In genomic region chr11:94161267-94161646, GRCm38 (mm10) we compare ENCODE assay signal across 9 mouse cellular contexts. TPM values are rescaled to one million over a fixed set of nuclear protein-coding genes. Genes with fewer than 3 reads are reported as not detected.
DNase-seq lines count a peak whose midpoint lies in the region; ATAC-seq and TF ChIP-seq lines count a peak whose summit lies in the region.
"Had no signal": no experiment of that assay in that cellular context is flagged by ENCODE, and none has a peak within 500 bp of the region (broad histone marks: within the 10 kb centered on the region; RNA-seq: fewer than 3 reads in every experiment).

No protein-coding gene starts in this region.

- peak; percentile 5; the same call in 1 of the 2 replicates for TF ChIP-seq POLR2A in cerebellum, adult 2 months (IDR thresholded peaks at IDR 0.05; ENCODE audit: borderline replicate concordance, insufficient read depth, low read length)

- 10% methylated on average over 9 of the region's 9 CpGs for WGBS in cerebellum, adult 2 months
- 26% methylated on average over 8 of the region's 9 CpGs for WGBS in intestine, embryonic 15.5 days
- WGBS in liver, embryonic 11.5 days, result 22% methylated on average over 9 of the region's 9 CpGs
- 14% methylated on average over 9 of the region's 9 CpGs for WGBS in midbrain, postnatal 0 days

- peak overlapping the region; percentile 31; the same call in 1 of the 2 replicates for H3K9ac ChIP-seq in intestine, embryonic 15.5 days
- H3K9ac ChIP-seq in liver, embryonic 11.5 days (ENCODE audit: low read depth, low read length), result no peak overlapping the region
- peak overlapping the region; percentile 56 for H3K9ac ChIP-seq in midbrain, postnatal 0 days (replicated peaks; ENCODE audit: low read length, poor library complexity, severe bottlenecking)

- no peaks in the 10 kb centered on the region for H3K36me3 ChIP-seq in intestine, embryonic 15.5 days
- H3K36me3 ChIP-seq in liver, embryonic 11.5 days (ENCODE audit: control insufficient read depth, insufficient read depth, low read length), result no peaks in the 10 kb centered on the region
- no peaks in the 10 kb centered on the region for H3K36me3 ChIP-seq in midbrain, postnatal 0 days (ENCODE audit: insufficient read depth, low read length)

- H3K9me3 ChIP-seq in intestine, embryonic 15.5 days, result no peaks in the 10 kb centered on the region
- H3K9me3 ChIP-seq in liver, embryonic 11.5 days (ENCODE audit: control insufficient read depth, low read length), result no peaks in the 10 kb centered on the region
- H3K9me3 ChIP-seq in midbrain, postnatal 0 days (ENCODE audit: low read length), result no peaks in the 10 kb centered on the region

- H3K27ac ChIP-seq in cerebellum, adult 2 months (ENCODE audit: insufficient read depth, low read length), result peak overlapping the region; percentile 83
- peak overlapping the region; percentile 89 for H3K27ac ChIP-seq in intestine, embryonic 15.5 days
- 0 out of 2 replicates have a peak overlapping the region, but pooled peaks have one; percentile 21 for H3K27ac ChIP-seq in liver, embryonic 11.5 days (ENCODE audit: low read depth, low read length)
- peak overlapping the region; percentile 99 for H3K27ac ChIP-seq in midbrain, postnatal 0 days (ENCODE audit: low read depth, low read length)

- peak overlapping the region; percentile 51 for H3K4me2 ChIP-seq in intestine, embryonic 15.5 days (replicated peaks)
- H3K4me2 ChIP-seq in liver, embryonic 11.5 days, result peak overlapping the region; percentile 40
- peak overlapping the region; percentile 39; the same call in 1 of the 2 replicates for H3K4me2 ChIP-seq in midbrain, postnatal 0 days (ENCODE audit: low read depth, low read length, poor library complexity, severe bottlenecking)

- H3K4me1 ChIP-seq in cerebellum, adult 2 months (ENCODE audit: control insufficient read depth, insufficient read depth, low read length), result peaks cover 15% of the 10 kb centered on the region
- H3K4me1 ChIP-seq in intestine, embryonic 15.5 days (replicated peaks), result peaks cover 36% of the 10 kb centered on the region
- H3K4me1 ChIP-seq in liver, embryonic 11.5 days (replicated peaks; ENCODE audit: control insufficient read depth, insufficient read depth, low read length), result peaks cover 10% of the 10 kb centered on the region
- H3K4me1 ChIP-seq in midbrain, postnatal 0 days (ENCODE audit: insufficient read depth, low read length), result peaks cover 26% of the 10 kb centered on the region

- no peaks in the 10 kb centered on the region for H3K27me3 ChIP-seq in cerebellum, adult 2 months (ENCODE audit: control insufficient read depth, insufficient read depth, low read length)
- no peaks in the 10 kb centered on the region for H3K27me3 ChIP-seq in intestine, embryonic 15.5 days (replicated peaks)
- peaks cover 10% of the 10 kb centered on the region for H3K27me3 ChIP-seq in liver, embryonic 11.5 days (replicated peaks; ENCODE audit: control insufficient read depth, insufficient read depth, low read length)
- H3K27me3 ChIP-seq in midbrain, postnatal 0 days (ENCODE audit: insufficient read depth, low read length), result no peaks in the 10 kb centered on the region
- H3K27me3 ChIP-seq: Patski had no signal

- H3K4me3 ChIP-seq in cerebellum, adult 2 months (replicated peaks; ENCODE audit: insufficient read depth, low read depth, low read length), result no peak overlapping the region
- H3K4me3 ChIP-seq in intestine, embryonic 15.5 days (replicated peaks), result no peak overlapping the region
- no peak overlapping the region for H3K4me3 ChIP-seq in liver, embryonic 11.5 days (ENCODE audit: low read depth, low read length)
- no peak overlapping the region for H3K4me3 ChIP-seq in midbrain, postnatal 0 days (ENCODE audit: low read depth, low read length)

- TF ChIP-seq CTCF in cerebellum, adult 2 months (IDR thresholded peaks at IDR 0.05; ENCODE audit: borderline replicate concordance, insufficient read depth, low read depth, low read length), result no peak
- no peak for TF ChIP-seq CTCF in midbrain, postnatal 0 days (IDR thresholded peaks at IDR 0.05)

- peak; percentile 85 for ATAC-seq in granulocyte monocyte progenitor cell, adult 5-6 weeks (replicated peaks; ENCODE audit: poor library complexity, severe bottlenecking)
- ATAC-seq in intestine, embryonic 15.5 days, result peak; percentile 78
- ATAC-seq in liver, embryonic 11.5 days (replicated peaks; ENCODE audit: low FRiP score), result peak; percentile 30; the same call in 1 of the 2 replicates
- 0 out of 2 replicates have a peak, but pooled peaks have one; percentile 7 for ATAC-seq in midbrain, postnatal 0 days (ENCODE audit: low FRiP score)
- ATAC-seq in erythroid progenitor cell, adult 5-6 weeks (replicated peaks; ENCODE audit: low FRiP score, poor library complexity, severe bottlenecking), result no peak

- DNase-seq in left cerebral cortex, adult 18-20 months (ENCODE audit: low spot score in 2 of 2), result peak; percentile 26
- DNase-seq in left cerebral cortex, adult 9 months (ENCODE audit: low spot score in 2 of 2), result no peak
- DNase-seq in cerebellum, adult 2 months, result peak; percentile 65 to 74
- no peak for DNase-seq in liver, embryonic 11.5 days (ENCODE audit: low spot score)
- peak; percentile 64 for DNase-seq in midbrain, postnatal 0 days (ENCODE audit: low spot score)

RNA-seq across cellular contexts. Expression of gene Tob1, which starts 50.0 kb away (rescaled TPM):
- 10 to 100 TPM; 40.6 to 42.1 TPM for total RNA-seq in left cerebral cortex, adult 18-20 months (2021)
- polyA plus RNA-seq in cerebellum, adult 2 months (2012; rRNA removed), result 55.9 and 56.0 TPM in 2 replicates
- total RNA-seq in granulocyte monocyte progenitor cell, adult 5-6 weeks (2014; fragmentation: Nextera tagmentation), result 2.9 and 4.5 TPM in 2 replicates
- total RNA-seq in granulocyte monocyte progenitor cell, adult 5-6 weeks (2017), result 1.1 and 4.9 TPM in 2 replicates
- polyA plus RNA-seq in intestine, embryonic 15.5 days (2015; fragmentation: Nextera tagmentation; extraction: Ambion mirVana), result 46.0 and 49.9 TPM in 2 replicates
- 18.4 and 18.6 TPM in 2 replicates for polyA plus RNA-seq in liver, embryonic 11.5 days (2014; fragmentation: Nextera tagmentation; extraction: Ambion mirVana)
- total RNA-seq in midbrain, postnatal 0 days (2014; rRNA removed), result 15.6 and 20.4 TPM in 2 replicates
- 25.5 and 27.9 TPM in 2 replicates for polyA plus RNA-seq in midbrain, postnatal 0 days (2015; fragmentation: Nextera tagmentation; extraction: Ambion mirVana)
- total RNA-seq in erythroid progenitor cell, adult 5-6 weeks (2015; ENCODE audit: low replicate concordance), result 8.6 and 11.3 TPM in 2 replicates
- 6.8 and 8.5 TPM in 2 replicates for total RNA-seq in erythroid progenitor cell, adult 5-6 weeks (2017; ENCODE audit: low replicate concordance)

Comparison
In these comparisons a context has a peak if more than half of its experiments do, and no peak if none do; other contexts are left out.
1. DNase-seq: peak in left cerebral cortex, adult 18-20 months (2 of 2), cerebellum, adult 2 months (2 of 2) and midbrain, postnatal 0 days (single experiment); none in left cerebral cortex, adult 9 months (0 of 2) and liver, embryonic 11.5 days (single experiment).
2. H3K27ac ChIP-seq: peak in every context shown above with its lines; median percentile 99 in midbrain, postnatal 0 days; 89 in intestine, embryonic 15.5 days; 83 in cerebellum, adult 2 months; 21 in liver, embryonic 11.5 days.
3. Peak in every context shown above with its lines, with median percentiles within 50 percentile points of each other: H3K4me2 ChIP-seq.